Mouse (Mus musculus): ENCODE measurements around the gene Plod2. TPM values are rescaled to one million over a fixed set of nuclear protein-coding genes. Genes with fewer than 3 reads are reported as not detected.

Plod2 gene
- total and polyA plus RNA-seq, 3 experiments: not detected

DNA sequence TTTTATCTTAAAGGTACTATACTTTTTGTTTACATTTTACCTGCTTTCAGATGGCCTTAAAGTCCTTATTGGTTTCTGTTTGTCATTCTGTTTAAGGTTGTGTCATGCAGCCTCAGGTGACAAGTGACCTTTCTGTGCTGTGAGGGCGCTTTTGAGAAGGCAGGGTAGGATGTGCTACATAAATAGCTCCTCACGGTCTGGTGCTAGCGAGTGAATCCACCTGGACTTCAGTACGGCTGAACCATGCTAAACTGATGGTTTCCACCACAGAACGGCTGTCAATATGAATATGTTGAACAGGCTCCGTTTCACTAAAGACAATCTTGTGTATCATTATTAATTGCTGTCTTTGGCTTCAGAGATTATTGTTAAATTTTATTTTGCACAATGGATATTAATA lies 52.5 kb downstream of the Plod2 start:
- dilution Hi-C loops (cut with MboI; ENCODE audit: extremely low pct_ligation_motif_present, extremely low pct_unique_long_range_greater_than_20kb, low sequenced_read_pairs): no loop called here
- Histone ChIP-seq H3K9me3 (replicated peaks; ENCODE audit: low read length) (no peaks in the 10 kb centered on the region), H3K9ac (ENCODE audit: insufficient read depth, low read depth) (no peak overlapping the region), H3K36me3 (replicated peaks in 1 of 2; ENCODE audit: control insufficient read depth in 1 of 2, insufficient read depth in 1 of 2, low read length in 1 of 2) (no peaks in the 10 kb centered on the region), H3K79me2 (replicated peaks; ENCODE audit: control insufficient read depth, extremely low read depth, insufficient read depth, poor library complexity, severe bottlenecking) (no peaks in the 10 kb centered on the region), H3K27me3 (replicated peaks) (no peaks in the 10 kb centered on the region), H3K4me3 (replicated peaks in 1 of 3; ENCODE audit: low read depth in 2 of 3, low read length in 2 of 3, poor library complexity in 1 of 3) (no peak overlapping the region), H3K4me1 (ENCODE audit: control insufficient read depth in 1 of 2, insufficient read depth in 2 of 2) (peaks cover 3 to 22% of the 10 kb centered on the region in 2 experiments), H3K27ac (ENCODE audit: insufficient read depth, low read depth) (no peak overlapping the region), H3K4me2 (ENCODE audit: insufficient read depth, low read depth, poor library complexity, severe bottlenecking) (peak overlapping the region; percentile 9; the same call in 1 of the 2 replicates)
- TF ChIP-seq BHLHE40 (IDR thresholded peaks at IDR 0.05; ENCODE audit: low read depth, low read length) (peak; percentile 28; the same call in 1 of the 2 replicates), ETS1 (conservative IDR thresholded peaks at IDR 0.05; ENCODE audit: low read depth, low read length) (no peak)
- in situ Hi-C loops (cut with MboI; ENCODE audit: low pct_ligation_motif_present, low pct_unique_long_range_greater_than_20kb, low sequenced_read_pairs): no loop called here
- DNase-seq (ENCODE audit: extremely low read depth): peak; percentile 39

- Histone ChIP-seq H3K27me3 (replicated peaks) (no peaks in the 10 kb centered on the region), H3K9me3 (replicated peaks; ENCODE audit: low read length) (no peaks in the 10 kb centered on the region), H3K79me2 (replicated peaks; ENCODE audit: control insufficient read depth, extremely low read depth, insufficient read depth, poor library complexity, severe bottlenecking) (no peaks in the 10 kb centered on the region), H3K4me1 (ENCODE audit: control insufficient read depth in 1 of 2, insufficient read depth in 2 of 2) (peaks cover 3 to 22% of the 10 kb centered on the region in 2 experiments), H3K27ac (ENCODE audit: insufficient read depth, low read depth) (no peak overlapping the region), H3K4me3 (replicated peaks in 1 of 3; ENCODE audit: low read depth in 2 of 3, low read length in 2 of 3, poor library complexity in 1 of 3) (no peak overlapping the region), H3K9ac (ENCODE audit: insufficient read depth, low read depth) (no peak overlapping the region), H3K4me2 (ENCODE audit: insufficient read depth, low read depth, poor library complexity, severe bottlenecking) (no peak overlapping the region), H3K36me3 (replicated peaks in 1 of 2; ENCODE audit: control insufficient read depth in 1 of 2, insufficient read depth in 1 of 2, low read length in 1 of 2) (no peaks in the 10 kb centered on the region)
- dilution Hi-C loops (cut with MboI; ENCODE audit: extremely low pct_ligation_motif_present, extremely low pct_unique_long_range_greater_than_20kb, low sequenced_read_pairs): no loop called here
- DNase-seq (ENCODE audit: extremely low read depth): no peak
- in situ Hi-C loops (cut with MboI; ENCODE audit: low pct_ligation_motif_present, low pct_unique_long_range_greater_than_20kb, low sequenced_read_pairs): no loop called here
- TF ChIP-seq ZKSCAN1 (IDR thresholded peaks at IDR 0.05; ENCODE audit: borderline replicate concordance, low read depth, low read length): no peak
- TF ChIP-seq MYC (IDR thresholded peaks at IDR 0.05; ENCODE audit: low read depth, low read length): no peak
- TF ChIP-seq USF1 (IDR thresholded peaks at IDR 0.05; ENCODE audit: low read depth, low read length): no peak
- no peak for TF ChIP-seq RAD21 (IDR thresholded peaks at IDR 0.05; ENCODE audit: low read depth, low read length)
- TF ChIP-seq USF2 (conservative IDR thresholded peaks at IDR 0.05; ENCODE audit: low read depth, low read length): no peak
- TF ChIP-seq ELF1 (IDR thresholded peaks at IDR 0.05; ENCODE audit: low read depth, low read length): no peak
- TF ChIP-seq CHD2 (IDR thresholded peaks at IDR 0.05; ENCODE audit: low read length): no peak
- TF ChIP-seq NRF1 (IDR thresholded peaks at IDR 0.05; ENCODE audit: low read depth, low read length): no peak
- TF ChIP-seq KAT2A (IDR thresholded peaks at IDR 0.05; ENCODE audit: insufficient replicate concordance, low read length): no peak
- TF ChIP-seq TCF12 (IDR thresholded peaks at IDR 0.05; ENCODE audit: low read depth, low read length): no peak
- no peak for TF ChIP-seq RCOR1 (conservative IDR thresholded peaks at IDR 0.05; ENCODE audit: low read depth, low read length)
- no peak for TF ChIP-seq SIN3A (IDR thresholded peaks at IDR 0.05; ENCODE audit: low read length)
- TF ChIP-seq ETS1 (conservative IDR thresholded peaks at IDR 0.05; ENCODE audit: low read depth, low read length): no peak
- no peak for TF ChIP-seq IRF4 (IDR thresholded peaks at IDR 0.05; ENCODE audit: low read depth, low read length)
- no peak for TF ChIP-seq CTCF (conservative IDR thresholded peaks at IDR 0.05 in 1 of 2, IDR thresholded peaks at IDR 0.05 in 1 of 2; ENCODE audit: low read depth in 2 of 2, low read length in 2 of 2)
Observed at GRCm38 (mm10) chr9:92595296-92595695, 53.3 kb downstream of the Plod2 start.

All from CH12.LX (cell line).